Mouse (Mus musculus): ENCODE measurements at regions not wholly inside any gene's neighbourhood (a gene's known extent, or its start where the extent isn't known, plus 50 kb on each side); places are given as distances from the start of the nearest gene placed in this dataset.

DNA sequence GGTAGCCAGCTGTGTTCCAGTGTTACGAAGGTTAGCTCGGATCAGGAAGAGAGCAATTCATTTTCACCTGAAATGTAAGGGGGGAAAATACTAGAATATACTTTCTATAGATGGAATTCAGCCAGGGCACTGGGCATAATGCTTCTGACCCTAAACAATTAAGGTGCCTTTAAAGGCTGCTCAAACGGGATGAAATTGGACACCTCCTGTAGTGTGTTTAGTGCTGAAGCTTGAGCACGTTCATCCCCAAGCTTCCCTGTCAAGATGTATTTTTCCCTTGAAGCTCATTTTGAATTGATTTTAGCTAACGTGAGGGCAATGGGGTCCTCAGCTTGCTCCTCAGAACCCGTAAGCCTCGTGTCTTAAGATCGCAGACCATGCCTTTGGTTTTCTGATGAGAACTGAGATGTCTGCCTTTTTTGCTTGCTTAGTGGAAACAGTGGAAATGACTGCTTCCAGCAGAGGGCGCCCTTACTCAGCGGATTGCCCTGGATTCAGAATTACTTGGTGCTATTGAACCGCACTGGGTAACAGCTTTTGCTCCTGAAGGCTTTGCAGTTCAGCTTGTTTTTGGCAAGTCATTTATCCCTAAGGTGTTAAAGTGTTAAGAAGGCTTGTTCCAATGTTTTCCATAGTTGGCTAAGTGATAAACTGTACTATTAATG lies 74.6 kb upstream of the Fermt1 start:
- DNase-seq (ENCODE audit: low spot score in 2 of 2) = peak; percentile 8 to 12

DNA sequence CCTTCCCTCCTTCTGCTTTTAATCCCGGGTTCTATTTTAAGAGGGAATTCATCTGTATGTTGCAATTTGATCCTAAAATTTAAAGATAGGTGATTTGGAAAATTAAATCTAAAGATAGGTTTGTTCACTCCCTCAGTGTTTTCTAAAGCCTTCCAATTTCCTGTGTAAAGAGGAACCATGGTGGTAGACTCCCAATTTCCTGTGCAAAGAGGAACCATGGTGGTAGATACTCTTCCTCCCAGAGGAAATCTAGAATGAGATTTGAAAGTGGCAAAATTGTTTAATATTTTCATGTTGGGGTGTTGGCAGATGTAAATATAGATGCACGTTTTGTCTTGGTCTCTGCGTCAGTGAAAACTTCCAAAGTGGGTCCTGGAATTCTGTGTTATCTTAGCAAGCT lies 75.5 kb upstream of the Fermt1 start:
- DNase-seq (ENCODE audit: low spot score in 2 of 2) = no peak

- no peak for DNase-seq (ENCODE audit: low spot score in 2 of 2)
Measured at GRCm38 (mm10) chr2:133027038-133027437, 81.3 kb upstream of the Fermt1 start.

GRCm38 (mm10) chr2:133035421-133035820 lies 89.7 kb upstream of the Fermt1 start:
- no peak for DNase-seq (ENCODE audit: low spot score in 2 of 2)

DNA sequence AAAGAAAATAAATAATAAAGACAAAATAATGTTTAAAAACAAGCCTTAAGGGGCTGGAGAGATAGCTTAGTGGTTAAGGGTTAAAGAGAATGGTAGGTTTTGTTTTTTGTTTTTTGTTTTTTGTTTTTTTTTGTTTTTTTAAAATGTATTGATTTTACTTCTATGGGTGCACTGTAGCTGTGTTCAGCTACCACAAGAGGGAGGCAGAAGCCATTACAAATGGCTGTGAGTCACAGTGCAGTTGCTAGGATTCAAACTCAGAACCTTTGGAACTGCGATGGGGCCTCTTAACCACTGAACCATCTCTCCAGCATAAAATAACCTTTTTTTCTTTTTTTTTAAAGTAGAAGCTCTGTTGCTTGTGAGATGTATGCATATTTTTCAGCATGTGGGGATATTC lies 95.0 kb upstream of the Fermt1 start:
- no peak for DNase-seq (ENCODE audit: low spot score in 2 of 2)

DNA sequence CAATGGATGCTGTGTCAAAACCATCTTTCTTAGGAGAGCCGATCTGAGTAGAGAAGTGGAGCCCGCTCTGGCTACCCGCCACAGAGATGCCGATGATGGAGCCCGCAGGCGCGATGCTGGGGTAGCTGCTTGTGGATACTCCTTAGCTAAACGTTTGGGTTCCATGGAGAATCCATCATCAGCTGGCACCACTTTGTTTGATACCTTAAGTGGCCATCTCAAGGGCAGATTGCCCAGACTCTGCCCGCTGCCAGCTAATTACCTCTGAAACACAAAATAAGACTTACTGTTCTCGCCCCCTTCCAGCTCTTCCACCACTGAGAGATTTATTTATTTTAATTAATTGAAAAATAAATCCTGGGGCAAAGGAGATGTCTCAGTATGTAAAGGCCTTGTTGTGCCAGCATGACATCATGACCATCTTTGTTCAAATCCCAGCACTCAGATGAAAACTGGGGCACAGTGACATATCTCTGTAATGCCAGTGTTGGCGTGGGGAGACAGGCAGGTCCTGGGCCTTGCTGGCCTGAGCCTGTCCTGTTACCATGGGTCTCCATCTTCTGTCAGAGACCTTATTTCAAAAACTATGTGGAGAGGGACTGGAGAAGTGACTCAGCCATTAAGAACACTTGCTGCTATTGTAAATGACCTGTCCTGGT lies 132.1 kb upstream of the Fermt1 start:
- no peak for DNase-seq (ENCODE audit: low spot score in 2 of 2)

DNA sequence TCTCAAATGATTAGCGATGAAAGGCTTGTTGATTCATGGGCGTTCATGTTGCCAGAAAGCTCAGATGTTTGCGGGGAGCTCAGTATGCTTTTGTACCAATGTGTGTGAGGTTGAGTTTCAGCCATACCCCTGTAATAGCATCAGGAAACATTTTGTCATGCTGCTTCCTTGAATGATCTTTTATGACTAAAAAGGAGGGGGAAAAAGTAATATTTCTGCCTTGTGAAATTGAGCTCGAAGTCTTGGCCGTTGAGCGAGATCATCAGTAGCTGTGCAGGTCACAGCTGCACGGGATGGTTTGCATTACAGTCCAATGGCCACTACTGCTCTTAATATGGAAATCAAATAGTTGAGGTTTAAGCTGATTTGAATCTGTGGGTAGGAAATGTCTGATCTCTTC lies 145.3 kb upstream of the Fermt1 start:
- no peak for DNase-seq (ENCODE audit: low spot score in 2 of 2)

DNA sequence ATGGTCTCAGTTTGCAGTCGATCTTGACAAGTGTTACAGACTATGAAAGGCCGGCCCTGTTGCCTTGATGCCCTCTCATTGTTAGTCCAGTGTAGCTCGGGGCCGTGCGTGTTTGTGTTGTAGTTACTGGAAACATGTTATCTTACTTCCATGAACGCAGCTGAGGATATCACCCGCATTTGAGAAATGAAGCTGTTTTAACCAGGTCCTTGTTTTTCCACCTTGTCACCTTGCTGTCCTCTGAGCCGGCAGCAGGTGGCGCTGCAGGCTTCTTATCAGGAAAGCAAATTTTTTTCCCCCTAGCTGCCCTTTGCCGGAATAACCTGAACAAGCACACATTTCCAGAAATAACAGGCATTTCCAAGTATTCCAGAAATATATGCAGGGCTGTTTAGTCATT lies 167.9 kb upstream of the Fermt1 start:
- DNase-seq (ENCODE audit: low spot score in 2 of 2) = no peak

- no peak for DNase-seq (ENCODE audit: low spot score in 2 of 2)
Measured at GRCm38 (mm10) chr2:133118651-133119050, 172.9 kb upstream of the Fermt1 start.

- no peak for DNase-seq (ENCODE audit: low spot score in 2 of 2)
Measured at GRCm38 (mm10) chr2:133125212-133125801, 179.6 kb upstream of the Fermt1 start.

DNA sequence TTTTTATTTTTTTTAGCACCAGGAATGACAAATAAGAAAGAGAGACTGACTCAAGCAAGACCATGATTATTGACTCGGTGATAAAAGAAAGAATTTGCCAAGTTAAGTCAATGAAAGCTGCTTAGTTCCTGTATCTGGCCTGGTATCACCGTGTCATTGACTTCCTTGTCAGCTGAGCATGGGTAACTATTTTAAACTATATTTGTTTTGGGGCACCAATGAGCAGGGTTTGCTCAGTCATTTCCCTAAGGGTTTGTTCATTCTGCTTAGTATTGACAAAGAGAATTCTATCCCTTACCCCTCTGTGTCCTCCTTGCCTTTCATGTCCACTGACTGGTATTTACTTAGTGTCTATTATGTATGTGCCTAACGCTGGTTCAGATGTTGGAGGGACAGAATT lies 189.2 kb upstream of the Fermt1 start:
- DNase-seq (ENCODE audit: low spot score in 2 of 2) = no peak

- DNase-seq (ENCODE audit: low spot score in 2 of 2) = no peak
Measured at GRCm38 (mm10) chr2:133138877-133139276, 193.2 kb upstream of the Fermt1 start.

DNA sequence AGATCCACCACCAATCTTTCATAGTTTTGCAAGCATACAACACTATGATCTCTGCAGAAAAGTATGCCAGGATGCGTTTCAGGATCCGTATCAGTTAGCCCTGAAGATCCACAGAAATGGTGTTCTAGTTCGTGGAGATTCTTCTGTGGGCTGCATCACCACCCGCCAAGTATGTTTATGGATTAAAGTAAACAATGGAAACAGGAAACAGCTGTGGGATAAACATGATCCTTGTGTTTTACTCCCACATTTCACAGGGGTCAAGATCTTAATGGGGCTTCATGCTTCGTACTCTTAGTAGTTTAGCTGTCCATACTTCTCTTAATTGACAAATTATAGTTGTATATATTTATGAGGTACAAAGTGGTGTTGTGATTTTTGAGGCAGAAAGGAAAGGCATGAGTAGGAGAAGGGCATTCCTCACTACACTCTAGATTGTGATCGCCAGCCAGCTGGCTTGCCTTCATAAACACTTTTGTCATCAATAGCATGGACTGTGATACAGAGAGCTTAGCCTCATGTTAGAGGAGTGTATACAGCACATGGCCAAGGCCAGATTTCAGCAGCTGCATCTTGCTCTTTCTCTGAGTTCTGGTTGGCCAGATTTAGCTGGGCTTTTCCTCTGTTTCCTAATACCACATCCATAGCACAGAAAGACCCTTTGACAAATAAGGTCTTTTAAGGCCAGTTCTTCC lies 195.8 kb upstream of the Fermt1 start:
- DNase-seq (ENCODE audit: low spot score in 2 of 2) = no peak

DNA sequence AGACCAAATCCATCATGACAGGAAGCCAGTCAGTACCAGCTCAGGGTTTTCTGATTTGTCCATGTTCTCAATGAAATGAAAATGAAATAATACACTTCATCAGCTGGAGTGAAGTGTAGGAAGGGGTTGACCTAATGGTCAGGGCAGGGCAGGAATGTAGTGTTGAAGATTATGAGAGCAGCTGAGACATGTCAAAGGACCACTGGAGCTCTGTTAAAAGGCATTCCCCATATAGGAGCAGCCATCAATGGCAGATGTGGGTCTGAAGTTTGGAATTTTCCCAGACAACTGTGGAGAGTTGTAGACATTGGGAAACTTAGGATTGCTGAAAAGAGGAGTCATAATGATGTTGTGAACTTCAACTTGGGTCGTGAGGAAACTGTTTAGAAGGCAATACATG lies 206.8 kb upstream of the Fermt1 start:
- no peak for DNase-seq (ENCODE audit: low spot score in 2 of 2)

DNA sequence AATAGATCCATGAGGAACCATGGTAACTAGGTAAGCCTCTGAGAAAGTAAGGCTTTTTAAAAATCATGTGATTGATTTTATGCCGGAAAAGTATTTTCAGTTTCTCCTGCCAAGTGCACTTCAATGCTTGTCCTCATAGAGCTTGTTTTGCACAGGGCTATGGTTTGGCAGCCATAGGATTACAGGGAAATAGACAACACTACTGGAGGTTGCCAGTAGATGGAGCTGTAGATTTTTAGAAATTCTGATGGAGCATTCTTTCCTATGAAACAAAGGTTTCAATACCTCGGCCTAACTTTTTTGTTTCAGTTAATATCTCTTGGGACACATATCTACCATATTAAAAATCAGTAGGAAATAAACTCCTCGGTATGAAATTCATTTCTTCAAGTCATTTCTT lies 210.8 kb upstream of the Fermt1 start:
- no peak for DNase-seq (ENCODE audit: low spot score in 2 of 2)

- no peak for DNase-seq (ENCODE audit: low spot score in 2 of 2)
Measured at GRCm38 (mm10) chr2:133158206-133158605, 212.5 kb upstream of the Fermt1 start.

GRCm38 (mm10) chr2:133159398-133159797 lies 213.7 kb upstream of the Fermt1 start:
- no peak for DNase-seq (ENCODE audit: low spot score in 2 of 2)

- no peak for DNase-seq (ENCODE audit: low spot score in 2 of 2)
Measured at GRCm38 (mm10) chr2:133176411-133176810, 230.7 kb upstream of the Fermt1 start.

DNA sequence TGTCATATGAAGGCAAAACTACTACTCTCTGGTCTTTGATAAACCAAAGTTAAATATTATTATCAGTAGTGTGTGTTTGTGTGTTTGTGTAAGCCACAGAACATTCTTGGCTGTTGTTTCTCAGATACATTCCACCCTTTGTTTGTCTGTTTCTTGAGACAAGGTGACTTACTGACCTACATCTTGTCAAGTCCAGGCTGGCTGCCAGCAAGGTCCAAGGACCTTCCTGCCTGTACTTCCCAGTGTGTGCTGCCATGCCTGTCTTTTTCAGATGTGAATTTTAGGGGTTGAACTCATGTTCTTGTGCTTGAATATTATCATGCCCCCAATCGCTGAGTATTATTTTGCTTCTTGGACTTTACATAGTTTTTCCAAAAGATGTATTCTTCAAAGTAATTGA lies 235.5 kb upstream of the Fermt1 start:
- no peak for DNase-seq (ENCODE audit: low spot score in 2 of 2)

GRCm38 (mm10) chr2:133182920-133183319 lies 237.2 kb upstream of the Fermt1 start:
- no peak for DNase-seq (ENCODE audit: low spot score in 2 of 2)

DNA sequence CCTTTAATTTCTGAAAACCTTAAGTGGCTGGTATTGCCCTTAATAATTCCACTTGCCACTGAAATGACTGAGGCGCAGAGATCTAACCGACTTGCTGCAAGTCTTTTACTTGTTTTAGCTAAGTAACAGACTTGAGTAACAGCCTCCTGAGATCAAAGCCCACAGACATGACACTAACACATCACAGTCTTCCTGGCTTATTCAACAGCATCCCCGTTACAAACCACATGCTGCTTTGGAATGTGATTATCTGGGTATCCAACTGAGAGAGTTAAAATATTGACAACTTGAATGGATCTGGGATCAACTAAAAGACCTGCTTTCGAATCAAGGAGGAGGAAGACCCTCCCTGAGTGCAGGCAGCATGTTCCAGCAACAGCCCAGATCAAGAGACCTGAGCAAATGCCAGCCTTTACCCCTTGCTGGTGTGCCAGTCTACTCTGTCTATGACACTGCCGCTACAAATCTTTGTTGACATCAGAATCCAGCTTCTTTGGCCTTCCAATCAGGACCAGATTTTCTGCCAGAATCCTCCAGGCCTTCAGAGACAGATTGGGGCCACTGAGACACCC lies 258.7 kb upstream of the Fermt1 start:
- no peak for DNase-seq (ENCODE audit: low spot score in 2 of 2)

DNA sequence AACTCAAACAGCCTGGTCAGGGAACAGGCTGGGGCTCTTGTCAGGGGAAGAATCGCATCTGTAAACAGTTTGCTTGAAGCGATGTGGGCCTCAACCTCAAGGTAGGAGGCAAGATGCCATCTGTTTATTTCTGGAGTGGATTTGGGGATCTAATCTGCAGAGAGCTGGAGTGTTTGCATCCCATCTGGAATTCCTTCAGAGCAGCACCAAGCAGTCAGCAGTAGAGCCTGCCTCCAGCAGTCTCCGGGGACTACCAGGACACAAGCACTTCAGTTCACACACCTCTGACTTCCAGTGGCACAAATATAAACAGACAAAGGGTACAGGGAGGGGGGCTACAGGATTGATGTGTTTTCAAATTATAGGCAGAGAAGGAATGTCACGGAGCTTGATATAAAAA lies 262.8 kb upstream of the Fermt1 start:
- DNase-seq (ENCODE audit: low spot score in 2 of 2) = no peak
